Mouse (Mus musculus) lung, adult 2 months (tissue): ENCODE results near the gene Rpl7l1. TPM values are rescaled to one million over a fixed set of nuclear protein-coding genes. Genes with fewer than 3 reads are reported as not detected.
"Not testable (repeated sequence)": the region's sequence is repeated elsewhere in the genome, so short reads cannot be mapped to it uniquely, and the experiment has no call there.

Experiments
- DNase-seq: peaks from one replicate; pipeline ENCODE4 v3.0.0; 2022
- H3K4me1 ChIP-seq: fragments of 200-500 bp; 2 replicates; pipeline ENCODE4 v1.6.1; 2011; ENCODE audit warnings: low read length; ENCODE audit not compliant: control insufficient read depth, insufficient read depth
- H3K4me3 ChIP-seq: fragments of 200-500 bp; replicated peaks from 2 replicates; pipeline ENCODE3; 2011; ENCODE audit warnings: low read depth, mild to moderate bottlenecking, control low read depth, low read length; ENCODE audit errors: extremely low read depth
- CTCF ChIP-seq: fragments of 200-500 bp; IDR thresholded peaks from 2 replicates; pipeline ENCODE4 v1.5.1; 2011; ENCODE audit warnings: mild to moderate bottlenecking, low read length, control low read depth; ENCODE audit not compliant: insufficient read depth
- POLR2A ChIP-seq: fragments of 200-500 bp; IDR thresholded peaks from 2 replicates; pipeline ENCODE4 v1.6.1; 2011; ENCODE audit warnings: low read depth, mild to moderate bottlenecking, control low read depth, low read length, borderline replicate concordance; ENCODE audit errors: extremely low read depth
- WGBS: fragments of 180-500 bp; shearing (Covaris S2); methylation state at CpG from one replicate; pipeline ENCODE4 v1.1.7; 2018; 5-methylcytosine and 5-hydroxymethylcytosine counted together
- polyA plus RNA-seq: library from polyadenylated mRNA; depleted of rRNA; stranded (reverse); fragments of >200 nt; gene quantifications from 2 replicates; pipeline ENCODE4 v1.2.3, GENCODE M21; 2012

Gene Rpl7l1
- polyA plus RNA-seq, 1 experiment: 21.6 TPM

DNA sequence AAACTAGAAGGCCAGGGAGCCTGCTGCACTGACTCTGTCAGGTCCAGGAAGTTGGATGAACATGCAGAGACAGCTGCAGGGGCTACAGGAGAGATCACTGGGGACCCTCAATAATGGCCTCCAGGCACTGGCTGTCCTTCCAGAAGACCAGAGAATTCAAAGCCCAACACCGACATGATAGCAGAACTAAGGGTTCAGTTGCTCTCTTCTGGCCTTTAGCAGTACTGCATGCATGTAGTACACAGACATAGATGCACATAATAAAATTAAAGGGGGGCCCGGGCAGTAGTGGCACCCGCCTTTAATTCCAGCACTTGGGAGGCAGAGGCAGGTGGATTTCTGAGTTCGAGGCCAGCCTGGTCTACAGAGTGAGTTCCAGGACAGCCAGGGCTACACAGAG is 11.4 kb downstream of the Rpl7l1 start:
- H3K4me3 ChIP-seq: no peak overlapping the region
- WGBS: 91% methylated on average over 4 of the region's 4 CpGs
- TF ChIP-seq POLR2A (no peak), CTCF (no peak)
- peaks cover 2% of the 10 kb centered on the region; the same call in 1 of the 2 replicates for H3K4me1 ChIP-seq
- no peak for DNase-seq

DNA sequence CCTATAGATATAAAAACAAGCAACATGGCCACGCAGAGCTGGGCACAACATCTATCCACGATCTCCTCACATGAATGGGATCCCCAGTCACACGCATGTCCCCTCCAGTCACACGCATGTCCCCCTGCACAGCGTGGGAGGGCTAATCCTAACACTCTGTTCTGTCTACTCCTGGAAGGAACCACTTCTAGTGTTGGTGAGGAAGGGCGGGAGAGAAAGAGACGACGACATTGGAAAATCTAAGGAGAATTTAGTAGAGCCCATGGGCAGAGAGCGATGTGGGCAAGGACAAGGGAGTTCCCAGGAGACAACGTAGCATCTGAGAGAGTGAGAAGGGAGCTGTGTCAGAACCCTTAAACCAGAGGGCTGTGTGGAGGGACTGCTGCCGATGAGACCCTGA is 11.9 kb downstream of the Rpl7l1 start:
- H3K4me1 ChIP-seq: peaks cover 2% of the 10 kb centered on the region; the same call in 1 of the 2 replicates
- no peak overlapping the region for H3K4me3 ChIP-seq
- TF ChIP-seq CTCF (no peak), POLR2A (no peak)
- WGBS: 89% methylated on average over 11 of the region's 11 CpGs
- DNase-seq: no peak

DNA sequence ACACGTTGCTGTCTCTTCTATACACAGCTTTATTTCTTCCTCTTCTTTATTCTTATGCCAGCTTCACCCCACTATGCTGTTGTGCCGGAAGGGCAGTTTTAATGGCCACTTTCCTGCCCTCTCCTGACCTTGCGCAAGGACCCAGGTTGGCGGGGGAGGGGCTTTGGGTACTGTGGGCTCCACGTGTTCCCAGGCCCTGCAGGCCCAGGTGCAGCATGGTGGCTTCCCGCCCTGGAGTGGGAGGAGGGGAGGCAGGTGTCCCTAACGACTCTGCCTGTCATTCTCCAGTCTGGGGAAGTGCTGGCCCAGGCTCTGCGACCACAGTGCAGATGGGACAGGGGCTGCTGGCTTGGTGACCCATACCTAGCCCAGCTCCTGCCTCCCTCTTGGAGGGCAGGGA is 14.6 kb downstream of the Rpl7l1 start:
- no peak for TF ChIP-seq POLR2A
- no peak for TF ChIP-seq CTCF
- 36% methylated on average over 8 of the region's 8 CpGs for WGBS
- Histone ChIP-seq H3K4me1 (no peaks in the 10 kb centered on the region), H3K4me3 (no peak overlapping the region)
- peak; percentile 50 for DNase-seq

DNA sequence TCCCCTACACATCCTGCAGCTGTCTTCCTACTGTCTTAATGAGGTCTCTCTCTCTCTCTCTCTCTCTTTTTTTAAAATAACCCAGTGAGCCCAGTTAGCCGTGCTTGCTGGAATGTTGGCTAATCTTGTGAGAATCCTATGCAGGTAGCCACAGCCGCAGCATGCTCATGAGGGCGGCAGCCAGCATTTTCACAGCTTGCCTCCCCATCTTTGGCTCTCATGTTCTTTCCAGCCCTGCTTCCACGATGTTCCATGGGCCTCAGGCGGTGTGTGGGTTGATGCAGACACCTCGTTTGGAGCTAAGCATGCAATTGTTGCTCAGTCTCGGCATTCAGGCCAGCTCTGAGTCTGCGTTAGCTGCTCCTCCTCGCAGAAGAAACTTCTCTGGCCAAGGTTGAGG is 17.6 kb downstream of the Rpl7l1 start:
- H3K4me1 ChIP-seq, H3K4me3 ChIP-seq, DNase-seq: not testable (repeated sequence)
- WGBS: 56% methylated on average over 9 of the region's 9 CpGs

DNA sequence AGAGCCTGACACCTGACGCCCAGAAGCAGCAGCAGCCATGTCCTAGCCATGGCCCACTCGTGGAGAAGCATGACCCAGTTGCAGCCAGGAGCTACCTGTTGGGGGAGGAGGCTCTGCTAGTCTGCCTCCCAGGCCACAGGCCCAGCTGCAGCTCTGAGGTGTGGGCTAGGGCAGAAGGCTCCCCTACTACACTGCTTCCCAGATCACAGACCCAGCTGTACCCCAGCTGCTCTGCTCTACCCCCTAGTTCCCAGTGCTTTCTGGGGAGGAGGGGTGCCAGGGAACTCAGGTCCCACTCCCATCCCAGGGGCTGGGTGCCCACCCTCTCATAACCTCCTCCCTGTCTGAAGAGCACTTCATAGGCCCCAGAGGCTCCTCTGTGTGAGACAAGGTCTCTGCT is 18.9 kb downstream of the Rpl7l1 start, which contains the start of gene Ptcra:
Gene Ptcra (minus strand): TSS at position 169 of the 400 bp plus-strand sequence.
- 56% methylated on average over 2 of the region's 2 CpGs for WGBS
- Histone ChIP-seq H3K4me1 (no peaks in the 10 kb centered on the region), H3K4me3 (no peak within 1 kb of the TSS)
- TF ChIP-seq POLR2A (no peak), CTCF (no peak)
- DNase-seq: no peak

DNA sequence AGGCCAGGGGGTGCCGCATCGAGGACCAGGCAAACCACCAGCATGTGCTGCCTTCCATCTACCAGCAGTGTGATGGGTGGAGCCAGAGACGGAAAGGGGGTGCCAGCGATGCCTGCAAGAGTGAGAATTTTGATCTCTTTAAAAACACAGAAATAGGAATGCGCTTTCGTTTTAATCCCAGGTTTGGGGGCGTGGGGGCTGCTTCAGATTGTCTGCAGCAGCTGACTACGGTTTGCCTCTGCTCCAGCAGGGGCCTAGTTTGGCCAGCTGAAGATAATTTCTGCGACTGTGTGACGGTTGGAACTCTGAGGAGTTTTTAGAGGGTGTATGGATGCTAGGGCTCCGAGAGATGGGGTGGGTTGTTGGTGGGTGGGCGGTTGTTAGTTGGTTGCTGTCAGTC is 23.7 kb downstream of the Rpl7l1 start:
- Histone ChIP-seq H3K4me1 (no peaks in the 10 kb centered on the region), H3K4me3 (no peak overlapping the region)
- TF ChIP-seq CTCF (no peak), POLR2A (no peak)
- no peak for DNase-seq
- 78% methylated on average over 12 of the region's 12 CpGs for WGBS

DNA sequence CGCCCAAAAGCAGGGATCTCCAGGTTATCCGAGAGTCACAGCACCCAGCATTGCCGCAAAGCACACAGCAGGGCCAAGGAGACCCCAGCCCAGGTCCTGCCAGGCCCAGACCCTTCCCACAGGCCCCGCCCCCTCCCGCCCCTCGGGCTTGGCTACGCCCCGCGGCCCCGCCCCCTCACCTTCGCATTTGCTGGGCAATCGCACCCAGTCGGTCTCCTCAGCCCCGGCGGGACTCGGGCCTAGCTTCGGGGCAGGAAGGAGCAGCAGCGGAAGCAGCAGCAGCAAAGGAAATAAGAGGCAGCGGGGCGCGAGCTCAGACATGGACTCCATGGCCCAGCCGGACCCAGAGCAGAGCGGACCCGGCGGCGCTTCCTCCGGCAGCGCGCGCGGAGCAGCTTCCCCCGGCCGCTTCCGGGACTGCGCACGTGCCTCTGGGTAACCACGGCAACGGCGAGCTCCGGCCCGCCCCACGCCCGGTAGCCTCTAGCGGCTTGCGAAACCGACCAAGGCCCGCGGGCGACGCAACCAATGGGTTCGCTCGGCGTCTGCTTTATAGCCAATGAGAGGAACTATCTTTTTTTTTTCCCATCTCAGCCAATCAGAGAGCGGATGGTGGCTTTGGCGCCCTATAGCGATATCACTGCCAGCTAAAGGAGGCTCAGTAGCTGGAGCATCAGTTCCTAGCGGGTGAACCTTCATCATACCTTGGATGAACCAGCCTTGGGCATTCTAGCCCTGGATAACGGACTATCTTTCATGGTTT is 30.5 kb downstream of the Rpl7l1 start, which contains the start of gene Cnpy3:
Gene Cnpy3 (minus strand): TSS at position 421 of the 763 bp plus-strand sequence.
- TF ChIP-seq POLR2A (peak; percentile 50; the same call in 1 of the 2 replicates), CTCF (no peak)
- peak within 1 kb of the TSS; percentile 86 for H3K4me3 ChIP-seq
- DNase-seq: peak; percentile 93
- H3K4me1 ChIP-seq: no peaks in the 10 kb centered on the region
- WGBS: under 1% methylated on average over 58 of the region's 58 CpGs

DNA sequence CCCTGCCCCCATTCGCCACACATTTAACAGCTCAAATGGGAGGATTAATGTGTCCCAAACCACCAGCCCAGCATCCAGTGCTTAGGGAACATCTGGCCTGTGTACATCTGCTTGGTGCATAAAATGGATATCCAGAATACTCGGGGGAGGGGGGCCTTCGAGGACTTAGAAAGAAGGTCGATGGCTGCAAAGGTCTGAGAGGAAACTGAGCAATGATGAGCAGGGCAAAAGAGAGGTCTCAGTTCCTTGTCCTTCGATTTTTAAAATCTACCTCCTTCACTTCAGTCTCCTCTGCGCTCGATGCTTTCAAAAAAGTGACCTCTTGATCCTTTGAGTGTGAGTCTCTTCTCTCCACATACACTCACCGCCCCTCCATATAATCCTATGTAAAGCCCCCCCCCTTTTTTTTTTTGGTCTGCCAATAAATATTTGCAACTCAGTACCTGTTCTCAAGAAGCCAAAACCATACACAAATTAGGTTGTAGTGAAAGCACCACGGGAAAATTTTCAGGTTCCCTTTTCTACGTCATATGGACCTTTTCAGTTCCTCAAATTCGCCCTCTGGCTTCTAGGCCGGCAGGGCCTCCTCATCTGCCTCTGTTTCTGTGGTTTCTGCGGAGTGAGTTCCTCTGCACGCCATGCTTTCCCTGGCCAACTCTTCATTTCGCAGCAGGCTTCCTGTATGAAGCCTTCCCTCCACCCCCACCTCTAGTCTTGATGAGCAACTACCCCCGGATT is 31.2 kb downstream of the Rpl7l1 start:
- Histone ChIP-seq H3K4me1 (no peaks in the 10 kb centered on the region), H3K4me3 (peak overlapping the region; percentile 86)
- 17% methylated on average over 16 of the region's 16 CpGs for WGBS
- TF ChIP-seq POLR2A (no peak), CTCF (no peak)
- DNase-seq: no peak

DNA sequence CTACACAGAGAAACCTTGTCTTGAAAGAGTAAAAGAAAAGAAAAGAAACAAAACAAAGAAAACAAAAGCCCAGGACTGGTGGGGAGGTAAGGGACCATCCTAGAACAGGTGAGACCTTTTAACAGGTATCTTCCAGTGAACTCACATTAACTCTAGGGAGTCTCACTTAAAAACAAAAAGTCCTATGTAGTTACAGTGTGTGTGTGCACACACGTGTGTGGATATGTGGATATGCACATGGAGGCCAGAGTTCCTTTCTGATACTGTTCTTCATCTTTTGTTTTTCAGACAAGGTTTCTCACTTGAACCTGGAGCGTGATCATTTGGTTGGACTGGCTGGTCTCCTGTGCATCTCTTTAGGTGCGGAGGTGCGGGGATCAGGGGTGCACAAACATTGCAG is 31.9 kb downstream of the Rpl7l1 start:
- no peaks in the 10 kb centered on the region for H3K4me1 ChIP-seq
- DNase-seq: no peak
- WGBS: 89% methylated on average over 4 of the region's 4 CpGs
- H3K4me3 ChIP-seq: no peak overlapping the region
- TF ChIP-seq CTCF (no peak), POLR2A (no peak)

DNA sequence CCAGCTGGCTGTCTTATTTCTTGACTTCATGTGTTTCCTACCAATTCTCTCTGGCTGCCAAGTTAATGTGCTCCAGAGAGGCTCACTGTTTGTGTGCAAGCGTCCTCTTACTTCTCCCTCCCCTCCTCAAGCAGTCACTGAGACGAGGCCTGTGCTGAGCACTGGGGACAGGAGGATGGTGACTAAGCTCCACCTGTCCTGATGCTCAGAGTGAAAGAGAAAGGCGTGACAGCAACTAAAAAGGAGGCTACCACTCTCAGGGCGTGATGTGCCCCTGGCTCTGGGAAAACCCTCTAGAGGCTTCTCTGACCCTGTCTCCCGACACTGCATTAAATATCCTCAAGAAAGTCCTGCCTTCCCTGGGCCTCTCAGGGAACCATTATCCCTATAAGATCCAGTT is 33.2 kb downstream of the Rpl7l1 start:
- DNase-seq: no peak
- Histone ChIP-seq H3K4me3 (no peak overlapping the region), H3K4me1 (no peaks in the 10 kb centered on the region)
- 85% methylated on average over 5 of the region's 5 CpGs for WGBS
- TF ChIP-seq POLR2A: no peak
- no peak for TF ChIP-seq CTCF
